Mouse (Mus musculus) Patski (cell line): Measurements from ENCODE around the gene Tnfaip1. TPM values are rescaled to one million over a fixed set of nuclear protein-coding genes. Genes with fewer than 3 reads are reported as not detected.
A peak's percentile ranks its signal among the peaks of the same experiment; 100 is the strongest.

Experiments
- ATAC-seq: fragments of 100-300 bp; one replicate; pipeline ENCODE4 v1.8.0; 2021
- CTCF ChIA-PET: fragments of 350-600 bp; sonication (Branson Sonifier 250); formaldehyde crosslinking; loops from one replicate; lab custom pipeline; 2022; ENCODE audit warnings: inconsistent platforms; lab: Charles Lee
- POLR2A ChIA-PET: fragments of 350-600 bp; sonication (Branson Sonifier 250); formaldehyde crosslinking; loops from one replicate; lab custom pipeline; 2022; ENCODE audit warnings: antibody characterized with exemption, inconsistent platforms; lab: Charles Lee
- DNase-seq: peaks from one replicate; pipeline ENCODE4 v3.0.0-alpha.2; 2011; ENCODE audit warnings: low read depth, low spot score
- H3K27me3 ChIP-seq: fragments of 371-371 bp; one replicate; pipeline ENCODE4 v1.5.1; 2021
- CTCF ChIP-seq: fragments of 100-300 bp; IDR thresholded peaks from one replicate; pipeline ENCODE4 v1.5.1; 2021
- in situ Hi-C: fragments of 300-500 bp; cut with MboI; formaldehyde crosslinking; loops from 3 replicates; pipeline ENCODE4 v1.11.1; 2018; ENCODE audit warnings: low pct_unique_long_range_greater_than_20kb, mixed read lengths
- polyA plus RNA-seq: library from polyadenylated mRNA; unstranded; gene quantifications from one replicate; pipeline ENCODE4 v1.2.3, GENCODE M21; 2021

Gene Tnfaip1
- polyA plus RNA-seq, 1 experiment from 2014 or later = 68.3 TPM

DNA sequence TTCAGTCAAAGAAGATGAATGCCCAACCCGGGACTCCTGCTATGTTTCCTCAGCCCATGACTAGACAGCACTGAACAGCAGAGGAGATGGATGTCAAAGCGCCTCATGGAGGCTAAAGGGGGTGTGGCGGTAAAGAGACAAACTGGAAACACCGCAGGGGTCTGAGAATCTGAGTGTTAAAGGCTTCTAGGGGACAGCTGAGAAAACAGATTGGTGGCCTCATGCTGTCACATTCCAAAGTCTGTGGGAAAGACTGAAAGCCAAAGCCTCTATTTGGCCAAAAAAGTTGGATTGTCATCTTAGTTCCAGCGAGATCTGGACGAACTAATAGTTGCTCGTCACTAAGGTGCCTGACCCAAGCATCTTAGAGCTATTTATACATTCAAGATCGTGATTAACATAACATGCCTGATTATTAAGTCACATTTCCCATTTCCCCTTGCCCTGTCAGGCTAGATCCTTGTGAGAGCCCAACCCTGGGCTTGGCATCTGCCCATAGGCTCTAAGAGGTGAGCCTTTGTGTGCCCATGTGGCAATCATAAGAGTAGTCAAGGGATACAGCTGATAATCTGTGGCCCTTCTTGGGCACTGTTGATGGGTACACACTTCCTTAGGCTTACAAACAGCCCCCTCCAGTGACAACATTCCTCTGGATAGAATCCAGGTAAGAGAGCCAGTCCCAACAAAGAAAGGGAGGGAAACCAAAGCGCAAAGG is 12.7 kb downstream of the Tnfaip1 start:
- TF ChIP-seq CTCF = no peak
- ChIA-PET CTCF (interaction anchor here (1.5 to 1.8 kb wide), 2 partner anchors 10 to 12 kb away, joined by 4 to 10 read pairs; no protein-coding TSS in a partner anchor), POLR2A (interaction anchor here (0.6 kb wide), 1 partner anchor 18 kb away, joined by 9 read pairs; no protein-coding TSS in a partner anchor)
- no peaks in the 10 kb centered on the region for H3K27me3 ChIP-seq
- DNase-seq (no peak), ATAC-seq (no peak)
- in situ Hi-C loops = no loop called here

DNA sequence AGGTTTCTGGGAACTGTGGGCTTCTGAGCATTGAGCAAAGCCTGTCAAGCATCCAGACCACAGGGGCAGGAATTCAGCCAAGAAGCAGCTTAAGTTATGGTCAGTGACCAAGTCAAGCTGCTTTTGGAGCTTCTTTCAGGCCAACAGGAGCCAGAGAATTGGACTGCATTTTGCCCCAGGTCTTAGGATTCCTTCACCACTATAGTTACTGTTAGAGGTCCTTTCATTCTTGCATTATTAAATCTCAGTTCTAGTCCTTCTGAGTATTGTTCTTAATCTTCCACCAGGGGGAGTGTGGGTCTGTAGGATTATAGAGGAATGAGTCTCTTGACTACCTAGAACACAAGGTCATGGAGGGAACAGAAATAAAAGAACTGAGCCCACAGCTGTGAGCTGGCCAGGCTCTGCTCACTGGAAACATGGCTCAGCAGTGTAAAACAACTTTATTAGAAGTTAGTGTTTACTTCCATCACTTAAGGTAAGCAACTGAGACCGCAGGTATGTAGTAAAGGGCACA is 13.6 kb downstream of the Tnfaip1 start:
- DNase-seq (peak; percentile 84), ATAC-seq (peak; percentile 73)
- POLR2A ChIA-PET = no interaction called here
- H3K27me3 ChIP-seq = no peaks in the 10 kb centered on the region
- CTCF ChIA-PET = interaction anchor here (1.5 to 1.8 kb wide), 2 partner anchors 11 to 13 kb away, joined by 4 to 10 read pairs; no protein-coding TSS in a partner anchor
- no peak for TF ChIP-seq CTCF
- in situ Hi-C loops = no loop called here

DNA sequence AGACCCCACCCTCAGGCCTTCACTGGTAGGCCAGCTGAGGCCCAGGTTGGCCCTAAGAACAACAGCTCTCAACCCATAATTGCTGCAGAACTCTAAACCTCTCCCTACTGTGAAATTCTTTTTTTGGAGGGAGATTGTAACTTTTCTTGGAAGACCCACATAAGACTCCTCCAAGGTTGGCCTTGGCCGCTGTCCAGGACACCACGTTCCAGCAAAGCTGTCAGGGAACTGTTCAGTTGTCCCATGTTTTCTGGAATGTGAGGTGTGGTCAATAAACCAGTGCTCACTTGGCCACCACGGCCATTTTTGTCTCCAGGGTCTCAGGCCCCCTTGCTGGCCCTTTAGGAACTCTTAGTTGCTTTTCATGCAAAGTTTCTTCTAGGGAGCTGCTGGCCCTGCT is 14.3 kb downstream of the Tnfaip1 start:
- in situ Hi-C loops = no loop called here
- ChIA-PET CTCF (interaction anchor here (1.5 to 1.8 kb wide), 2 partner anchors 11 to 13 kb away, joined by 4 to 10 read pairs; no protein-coding TSS in a partner anchor), POLR2A (no interaction called here)
- ATAC-seq (no peak), DNase-seq (no peak)
- H3K27me3 ChIP-seq = no peaks in the 10 kb centered on the region
- no peak for TF ChIP-seq CTCF

DNA sequence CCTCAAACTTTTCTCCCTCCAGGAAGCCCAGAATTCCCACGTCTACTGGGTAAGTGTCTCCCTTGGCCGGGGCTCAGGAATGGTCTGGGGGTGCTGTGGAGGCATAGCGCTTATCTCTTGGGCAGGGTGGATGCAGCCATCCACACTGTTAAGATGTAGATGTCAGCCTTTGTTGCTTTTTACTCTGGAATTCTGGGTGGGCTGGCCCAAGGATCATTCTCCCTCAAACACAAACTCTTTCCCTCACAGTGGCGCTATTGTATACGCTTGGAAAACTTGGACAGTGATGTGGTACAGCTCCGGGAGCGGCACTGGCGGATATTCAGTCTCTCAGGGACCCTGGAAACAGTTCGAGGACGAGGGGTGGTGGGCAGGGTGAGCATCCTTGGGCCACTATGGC is 17.2 kb downstream of the Tnfaip1 start:
- no peaks in the 10 kb centered on the region for H3K27me3 ChIP-seq
- no peak for ATAC-seq
- ChIA-PET POLR2A (no interaction called here), CTCF (no interaction called here)
- in situ Hi-C loops = no loop called here
- no peak for DNase-seq
- no peak for TF ChIP-seq CTCF

DNA sequence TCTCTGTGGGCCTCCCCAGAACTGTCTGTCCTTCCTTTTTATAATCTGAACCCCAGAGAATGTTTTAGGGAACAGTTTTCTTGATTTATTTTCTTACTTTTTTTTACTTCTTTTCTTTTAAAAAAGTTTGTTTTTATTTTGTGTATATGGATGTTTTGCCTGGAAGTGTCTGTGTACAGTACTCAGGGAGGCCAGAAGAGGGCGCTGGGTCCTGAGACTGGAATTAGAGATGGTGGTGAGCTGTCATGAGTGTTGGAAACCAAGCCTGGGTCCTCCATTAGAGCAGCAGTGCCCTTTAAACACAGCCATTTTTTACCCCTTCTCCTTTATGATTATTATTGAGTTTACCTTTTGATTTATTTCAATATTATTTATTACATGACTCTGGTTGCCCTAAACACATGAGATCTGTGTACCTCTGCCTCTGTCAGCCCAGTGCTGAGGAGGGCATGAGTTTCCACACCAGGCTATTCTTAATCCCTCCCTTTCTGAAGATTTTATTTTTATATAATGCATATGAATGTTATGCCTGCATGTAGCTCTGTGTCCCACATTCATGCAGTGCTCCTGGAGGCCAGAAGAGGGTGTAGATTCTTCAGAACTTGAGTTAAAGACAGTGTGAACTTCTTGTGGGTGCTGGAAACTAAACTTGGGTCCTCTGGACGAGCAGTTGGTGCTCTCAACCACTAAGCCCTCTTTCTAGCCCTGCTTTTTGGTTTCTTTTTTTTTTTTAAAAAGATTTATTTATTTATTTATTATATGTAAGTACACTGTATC is 20.4 kb downstream of the Tnfaip1 start:
- in situ Hi-C loops = no loop called here
- ChIA-PET POLR2A (no interaction called here), CTCF (interaction anchor here (0.7 kb wide), 1 partner anchor 10 kb away, joined by 3 read pairs; no protein-coding TSS in a partner anchor)
- no peaks in the 10 kb centered on the region for H3K27me3 ChIP-seq
- no peak for ATAC-seq
- TF ChIP-seq CTCF = peak; percentile 60
- no peak for DNase-seq

DNA sequence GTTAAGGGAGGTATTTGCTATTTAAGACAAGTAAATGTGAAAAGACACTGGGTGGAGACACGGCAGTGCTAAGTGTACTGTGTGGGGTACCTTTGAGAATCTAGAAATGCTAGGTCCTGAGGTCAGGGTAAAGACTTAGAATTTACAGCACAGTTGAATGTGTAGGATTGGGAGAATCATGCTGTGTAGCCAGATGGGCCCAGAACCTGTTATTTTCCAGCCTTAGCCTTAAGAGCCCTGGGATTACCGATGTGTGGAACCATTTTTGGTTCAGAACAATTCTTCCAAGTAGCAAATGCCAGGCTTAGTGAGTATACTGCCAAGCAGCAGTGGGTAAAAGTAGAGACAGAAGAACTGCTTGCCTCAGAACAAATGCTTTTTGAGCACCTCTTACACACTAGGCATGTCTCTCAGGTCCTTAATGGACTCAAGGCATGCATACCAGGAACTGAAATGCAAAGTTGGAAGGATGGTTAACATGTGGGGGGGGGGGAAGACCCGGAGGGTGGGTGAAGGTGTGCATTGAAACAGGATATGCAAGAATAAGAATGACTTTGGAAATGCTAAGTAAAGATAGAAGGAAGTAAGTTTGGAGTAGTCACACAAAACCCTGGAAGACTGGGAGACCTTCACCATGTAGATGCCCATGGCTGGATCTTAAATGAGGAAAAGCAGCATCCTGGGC is 22.9 kb downstream of the Tnfaip1 start:
- H3K27me3 ChIP-seq = no peaks in the 10 kb centered on the region
- CTCF ChIA-PET = no interaction called here
- no peak for ATAC-seq
- TF ChIP-seq CTCF = no peak
- in situ Hi-C loops = no loop called here
- POLR2A ChIA-PET = no interaction called here
- no peak for DNase-seq

DNA sequence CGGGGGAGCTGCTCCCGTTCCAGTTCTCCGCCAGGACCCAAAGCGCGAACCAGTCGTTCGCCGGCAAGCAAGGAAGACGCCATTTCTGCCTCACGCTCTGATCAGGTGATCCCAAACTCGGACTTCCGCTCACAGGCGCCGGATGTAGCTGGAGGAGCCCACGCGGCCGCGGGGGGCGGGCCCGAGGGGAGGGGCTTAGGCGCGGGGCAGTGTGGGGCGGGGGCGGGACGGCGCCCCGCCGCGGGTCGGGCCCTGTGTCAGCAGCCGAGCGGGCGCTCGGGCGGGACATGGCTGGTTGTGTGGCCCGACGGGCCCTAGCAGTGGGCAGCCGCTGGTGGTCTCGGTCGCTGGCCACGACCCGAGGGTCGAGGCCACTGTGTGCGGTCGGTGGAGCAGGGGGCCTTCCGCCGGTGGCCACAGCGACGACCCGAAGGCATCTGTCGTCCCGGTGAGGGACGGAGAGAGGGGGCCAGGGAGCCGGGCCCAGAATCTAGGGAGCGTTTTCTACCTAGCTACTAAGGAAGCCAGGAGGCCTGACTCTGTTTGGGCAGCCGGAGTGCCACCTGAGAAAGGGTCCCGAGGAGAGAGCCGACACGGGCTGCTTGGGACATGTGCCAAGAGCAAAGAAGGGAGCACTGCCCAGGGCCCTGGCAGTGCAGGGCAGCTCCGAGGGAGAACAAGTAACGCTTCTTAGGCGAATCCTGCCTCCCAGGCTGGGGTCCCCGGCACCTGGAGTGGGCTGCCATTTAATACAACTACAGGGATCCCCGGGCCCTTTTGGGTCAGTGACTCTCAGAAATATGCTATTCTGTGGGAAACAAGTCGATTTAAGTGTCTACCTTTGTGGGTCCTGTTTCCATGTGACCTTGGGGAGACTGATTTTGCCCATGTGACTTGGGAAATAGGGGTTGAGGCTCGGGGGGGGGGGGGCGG is 23.8 kb downstream of the Tnfaip1 start, which contains the start of the genes Tmem199 and Poldip2:
TSS of gene Tmem199 (minus strand) at position 148 of the 933 bp plus-strand sequence.
TSS of gene Poldip2 (plus strand) at position 169 of the 933 bp plus-strand sequence.
- DNase-seq = no peak
- POLR2A ChIA-PET = interaction anchor here (0.9 kb wide), 1 partner anchor 27 kb away, joined by 6 read pairs; no protein-coding TSS in a partner anchor
- CTCF ChIA-PET = no interaction called here

DNA sequence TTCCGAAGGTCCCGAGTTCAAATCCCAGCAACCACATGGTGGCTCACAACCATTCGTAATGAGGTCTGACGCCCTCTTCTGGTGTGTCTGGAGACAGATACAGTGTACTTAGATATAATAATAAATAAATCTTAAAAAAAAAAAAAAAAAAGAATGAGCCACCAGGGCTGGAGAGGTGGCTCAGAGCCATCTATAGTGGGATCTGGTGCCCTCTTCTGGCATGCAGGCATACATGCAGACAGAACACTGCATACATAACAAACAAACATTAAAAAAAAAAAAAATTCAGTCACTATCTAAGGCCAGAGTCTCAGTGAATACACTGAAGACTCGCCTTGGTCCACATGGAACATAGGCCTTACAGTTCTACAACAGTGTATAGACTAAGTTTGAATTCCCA is 27.0 kb downstream of the Tnfaip1 start:
- in situ Hi-C loops = no loop called here
- CTCF ChIA-PET = interaction anchor here (0.6 to 1.5 kb wide), 2 partner anchors 10 to 538 kb away, joined by 3 to 6 read pairs; partner anchors contain the start of gene Vtn
- no peak for DNase-seq
- TF ChIP-seq CTCF = no peak
- POLR2A ChIA-PET = no interaction called here
- ATAC-seq = no peak
- H3K27me3 ChIP-seq = no peaks in the 10 kb centered on the region

More for the DNA sequence above, 23.8 kb downstream of the Tnfaip1 start, which contains the start of the genes Tmem199 and Poldip2:
- in situ Hi-C loops = no loop called here
- ATAC-seq = peak; percentile 87
- H3K27me3 ChIP-seq = no peaks in the 10 kb centered on the region
- no peak for TF ChIP-seq CTCF

DNA sequence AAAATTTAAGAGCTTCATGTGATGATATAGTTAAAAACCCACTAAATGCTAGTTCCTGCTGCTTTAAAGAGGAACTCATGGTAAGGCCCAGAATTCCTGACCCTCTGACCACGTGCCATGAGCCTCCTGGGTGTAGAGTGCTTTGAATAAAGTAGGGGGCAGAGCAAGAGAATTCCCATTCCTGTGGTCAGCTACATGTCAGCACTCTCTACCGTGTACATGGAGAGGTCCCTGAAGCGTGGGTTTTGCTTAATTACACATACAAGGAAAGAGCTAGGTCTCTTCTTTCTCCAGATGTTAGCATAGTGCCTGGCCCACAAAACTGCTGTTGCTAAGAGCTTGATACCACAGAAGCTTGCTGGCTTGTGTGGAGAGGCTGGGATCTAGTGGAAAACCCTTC is 30.7 kb downstream of the Tnfaip1 start:
- H3K27me3 ChIP-seq = peaks cover 12% of the 10 kb centered on the region
- ChIA-PET CTCF (no interaction called here), POLR2A (no interaction called here)
- DNase-seq (no peak), ATAC-seq (no peak)
- in situ Hi-C loops = no loop called here
- TF ChIP-seq CTCF = no peak
